Mouse (Mus musculus): ENCODE results near the gene Gm28308.

The Gm28308 gene

GRCm38 (mm10) chr6:52183311-52184080, 29.6 kb downstream of the Gm28308 start:
- DNase-seq (ENCODE audit: inconsistent ontology term): no peak

DNA sequence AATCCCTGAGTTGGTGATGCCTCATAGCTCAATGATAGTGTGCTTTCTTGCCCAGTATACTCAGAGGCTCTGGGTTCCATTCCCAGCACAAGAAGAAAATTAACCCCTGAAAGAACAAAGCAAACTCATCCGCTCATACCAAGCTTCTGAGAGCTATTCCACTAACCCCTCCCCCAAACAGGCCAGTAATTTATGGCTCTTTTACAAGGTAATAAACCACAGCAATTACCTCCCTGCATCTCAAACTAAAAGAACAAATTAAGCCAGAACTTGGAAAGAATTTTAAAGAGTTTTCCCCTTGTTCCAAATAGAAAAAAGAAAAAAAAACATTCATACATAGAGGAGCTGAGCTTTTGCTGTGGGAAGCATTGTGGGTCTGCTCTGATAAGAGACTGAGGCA, 30.3 kb downstream of the Gm28308 start:
- DNase-seq (ENCODE audit: inconsistent ontology term): no peak

DNA sequence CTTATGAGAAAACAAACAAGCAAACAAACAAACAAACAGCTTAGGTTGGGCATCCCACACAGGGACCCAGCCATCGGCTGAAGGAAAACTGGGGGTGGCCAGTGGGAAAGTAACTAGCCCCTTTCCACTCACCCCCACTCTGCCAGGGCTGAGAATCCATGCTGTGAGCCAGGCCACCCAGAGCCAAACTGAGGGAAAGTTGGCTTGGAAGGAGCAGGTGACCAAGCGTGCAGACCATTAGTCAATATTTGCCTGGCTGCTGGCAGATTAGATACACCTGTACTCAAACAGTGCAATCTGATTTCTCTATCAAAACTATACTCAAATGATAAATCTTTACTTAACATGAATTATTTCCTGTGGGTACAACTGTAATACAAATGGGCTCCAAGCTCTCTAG, 31.1 kb downstream of the Gm28308 start:
- DNase-seq (ENCODE audit: inconsistent ontology term): no peak

DNA sequence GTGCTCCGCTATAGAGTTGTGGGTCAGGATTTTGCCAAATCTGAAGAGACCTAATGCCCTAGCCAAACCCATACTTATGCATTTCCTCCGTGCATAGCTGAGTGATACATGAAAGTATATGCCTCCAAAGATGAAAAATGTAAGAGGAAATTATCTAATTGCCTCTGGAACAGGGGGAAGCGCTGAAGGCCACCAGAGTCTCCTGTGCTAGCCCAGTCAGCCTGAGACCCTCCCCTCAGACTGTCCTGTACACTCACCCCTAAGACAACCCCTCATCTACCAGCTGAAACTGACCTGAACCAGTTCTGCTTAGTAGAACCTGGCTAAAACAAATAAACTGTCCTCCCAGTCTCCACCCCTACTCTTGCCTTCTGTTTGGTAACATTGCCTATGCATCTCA, 32.4 kb downstream of the Gm28308 start:
- DNase-seq (ENCODE audit: inconsistent ontology term): no peak

- DNase-seq (ENCODE audit: inconsistent ontology term): no peak
These were observed 32.9 kb downstream of the Gm28308 start for GRCm38 (mm10) chr6:52180213-52180710.

DNA sequence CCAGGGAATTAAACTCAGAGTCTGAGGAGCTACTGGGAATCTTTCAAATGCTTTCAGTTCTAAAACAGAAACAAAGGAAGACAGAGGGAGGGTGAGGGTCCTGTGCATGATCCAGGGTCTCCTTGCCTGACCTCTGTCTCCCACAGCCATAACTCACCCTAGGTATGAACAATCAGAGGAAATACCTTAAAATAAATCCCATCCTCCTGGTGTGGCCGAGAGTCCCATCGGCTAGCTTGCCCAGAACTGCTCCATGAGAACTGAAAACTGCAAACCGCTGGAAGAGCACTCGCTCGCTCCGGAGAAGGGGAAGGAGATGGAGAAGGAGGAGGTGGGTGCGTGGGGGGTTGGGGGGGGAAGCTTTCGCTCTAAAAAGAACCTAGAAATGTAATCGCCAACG, 33.4 kb downstream of the Gm28308 start:
- DNase-seq (ENCODE audit: inconsistent ontology term): no peak

- no peak for DNase-seq (ENCODE audit: inconsistent ontology term)
These were observed 34.0 kb downstream of the Gm28308 start for GRCm38 (mm10) chr6:52178918-52179665.

DNA sequence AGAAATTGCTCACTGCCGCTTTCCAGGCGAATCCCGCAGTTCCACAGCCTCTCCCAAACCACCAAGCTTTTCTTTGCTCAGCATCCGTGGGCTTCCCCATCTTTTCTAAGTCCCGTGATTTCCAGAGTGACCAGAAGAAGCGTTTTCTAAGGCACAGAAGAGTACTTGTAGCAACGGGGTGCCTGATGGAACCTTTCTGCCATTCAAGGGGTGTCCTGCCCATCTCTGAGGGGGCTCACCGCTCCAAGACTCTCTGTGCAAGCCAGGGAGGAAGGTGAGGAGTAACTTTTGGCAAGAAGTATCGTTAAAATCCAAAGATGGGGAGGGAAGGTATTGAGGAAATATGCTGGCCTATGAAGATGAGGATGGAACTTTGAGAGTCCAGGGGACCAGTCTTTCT, 35.3 kb downstream of the Gm28308 start:
- no peak for DNase-seq (ENCODE audit: inconsistent ontology term)

DNA sequence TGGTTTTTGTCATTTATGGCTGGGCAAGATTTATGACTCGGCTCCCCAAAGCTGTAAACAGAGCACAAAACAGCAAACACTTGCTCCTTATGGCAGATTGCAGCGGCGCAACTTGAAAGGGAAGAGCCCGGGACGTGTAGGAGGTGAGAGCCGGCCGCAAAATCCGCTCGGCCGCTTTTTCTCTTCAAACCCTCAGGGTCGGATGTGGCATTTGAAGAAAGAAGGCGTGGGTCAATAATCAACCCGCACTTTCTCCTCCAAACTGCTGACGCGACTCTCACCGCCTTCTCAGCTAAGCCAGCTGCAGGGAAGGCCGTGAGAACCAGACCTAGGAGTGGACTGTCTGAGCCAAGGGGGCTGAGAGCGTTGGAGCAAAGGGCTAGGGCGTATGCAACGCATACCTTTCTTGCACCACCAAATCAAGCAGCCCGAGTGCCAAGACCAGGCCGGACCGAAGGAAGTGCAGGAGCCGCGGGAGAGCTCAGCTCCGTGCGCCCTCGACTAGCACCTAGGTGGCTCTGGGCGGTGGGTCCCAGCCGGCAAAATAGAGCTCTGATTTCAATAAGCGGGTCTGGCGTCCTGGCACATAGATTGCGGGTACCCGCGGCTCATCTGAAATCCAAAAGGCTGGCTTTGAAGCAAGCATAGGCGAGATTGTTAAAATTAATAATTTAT, 35.9 kb downstream of the Gm28308 start, which contains the start of gene 5730596B20Rik:
Gene 5730596B20Rik, plus strand, starts transcription at position 438 of the 675 bp plus-strand sequence.
- DNase-seq (ENCODE audit: inconsistent ontology term): no peak

- no peak for DNase-seq (ENCODE audit: inconsistent ontology term)
These were observed 36.7 kb downstream of the Gm28308 start for GRCm38 (mm10) chr6:52176391-52176790.

DNA sequence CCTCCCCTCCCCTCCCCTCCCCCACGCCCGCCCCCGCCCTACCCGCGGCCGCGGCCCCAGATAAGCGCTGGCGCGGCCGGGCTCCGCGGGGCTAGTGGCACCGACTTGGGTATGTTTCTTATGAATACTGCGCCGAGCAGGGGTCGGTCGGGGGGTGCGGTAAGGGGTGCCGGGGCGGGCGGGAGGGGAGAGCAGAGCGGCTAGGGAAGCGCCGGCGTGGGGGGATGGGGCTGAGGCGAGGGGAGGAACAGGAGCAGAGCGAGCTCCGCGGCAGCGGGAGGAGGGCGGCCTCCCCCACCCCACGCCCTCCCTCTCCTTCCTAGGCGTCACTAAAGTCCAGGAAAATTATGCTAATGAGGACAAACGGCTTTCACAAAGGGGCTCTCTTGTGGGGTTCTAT, 37.3 kb downstream of the Gm28308 start:
- no peak for DNase-seq (ENCODE audit: inconsistent ontology term)

DNA sequence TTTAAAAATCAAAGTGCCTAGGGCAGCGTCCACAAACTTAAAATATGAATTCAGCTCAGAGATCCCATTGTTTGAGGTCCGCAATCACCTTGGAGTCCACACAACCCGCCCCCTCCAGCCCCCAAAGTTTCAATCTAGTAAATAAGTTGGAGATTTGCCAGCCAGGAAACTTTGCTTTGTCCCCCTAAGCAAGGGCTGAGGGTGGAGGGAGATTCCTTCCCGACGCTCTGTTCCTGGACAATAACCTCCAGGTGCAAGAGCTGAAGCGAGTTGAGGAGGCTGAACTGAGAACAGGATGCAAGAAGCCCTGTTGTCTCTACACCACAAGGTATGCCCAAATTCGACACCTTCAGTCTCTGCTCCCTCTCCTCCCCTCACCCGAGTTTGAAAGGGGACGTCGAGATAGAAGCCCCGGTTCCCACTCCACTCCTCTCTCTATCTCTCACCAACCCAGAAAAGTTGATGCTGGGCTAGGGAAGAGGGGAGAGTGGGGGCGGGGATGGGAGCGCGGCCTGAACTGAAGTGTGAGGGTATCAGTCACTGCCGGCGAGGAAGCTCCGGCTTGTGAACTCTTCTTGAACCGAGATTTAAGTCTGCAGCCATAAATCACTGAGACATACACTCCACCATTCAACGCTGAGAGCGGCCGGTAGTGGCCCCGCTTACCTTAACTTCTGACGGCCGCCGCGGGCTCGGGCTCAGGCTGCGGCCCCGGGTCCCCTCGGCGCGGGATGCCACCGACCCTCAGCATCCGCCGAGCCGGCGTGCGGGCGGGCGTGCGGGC, 38.0 kb downstream of the Gm28308 start:
- no peak for DNase-seq (ENCODE audit: inconsistent ontology term)

- no peak for DNase-seq (ENCODE audit: inconsistent ontology term)
These were observed 39.5 kb downstream of the Gm28308 start for GRCm38 (mm10) chr6:52173648-52174047.

GRCm38 (mm10) chr6:52172501-52172900, 40.6 kb downstream of the Gm28308 start:
- DNase-seq (ENCODE audit: inconsistent ontology term): no peak

- no peak for DNase-seq (ENCODE audit: inconsistent ontology term)
These were observed 41.2 kb downstream of the Gm28308 start for GRCm38 (mm10) chr6:52171938-52172337.

- DNase-seq (ENCODE audit: inconsistent ontology term): no peak
These were observed 41.8 kb downstream of the Gm28308 start for GRCm38 (mm10) chr6:52171331-52171730.

GRCm38 (mm10) chr6:52170898-52171223, 42.3 kb downstream of the Gm28308 start:
- no peak for DNase-seq (ENCODE audit: inconsistent ontology term)

DNA sequence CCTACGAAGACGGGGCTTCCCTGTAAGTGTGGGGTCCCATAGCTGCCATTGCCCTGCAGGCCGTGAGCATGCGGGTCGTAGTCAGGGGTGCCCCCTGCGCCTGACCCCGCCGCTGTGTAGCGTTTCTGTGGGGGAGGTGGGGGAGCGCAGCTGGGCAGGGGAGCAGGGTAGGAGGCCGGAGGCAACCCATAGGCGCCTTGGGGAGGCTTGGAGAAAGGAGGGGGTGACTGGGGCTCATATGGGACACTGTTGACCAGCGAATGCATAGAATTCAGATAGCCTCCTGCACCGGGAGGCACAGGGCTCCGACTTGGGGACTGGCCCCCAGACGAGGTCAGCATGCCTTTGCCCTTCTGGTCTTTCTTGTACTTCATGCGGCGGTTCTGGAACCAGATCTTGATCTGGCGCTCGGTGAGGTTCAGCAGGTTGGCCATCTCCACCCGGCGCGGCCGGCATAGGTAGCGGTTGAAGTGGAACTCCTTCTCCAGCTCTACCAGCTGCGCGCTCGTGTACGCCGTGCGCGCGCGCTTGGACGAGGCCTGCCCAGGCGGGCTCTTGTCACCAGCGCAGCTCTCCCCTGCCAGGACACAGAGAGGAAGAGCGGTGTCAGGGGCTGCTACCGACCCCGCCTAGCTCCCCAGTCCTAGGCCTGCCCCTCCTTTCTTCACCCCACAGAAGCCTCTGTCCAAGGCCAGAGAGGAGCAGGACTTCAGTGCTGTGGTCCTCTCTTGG, 42.8 kb downstream of the Gm28308 start:
- no peak for DNase-seq (ENCODE audit: inconsistent ontology term)

DNA sequence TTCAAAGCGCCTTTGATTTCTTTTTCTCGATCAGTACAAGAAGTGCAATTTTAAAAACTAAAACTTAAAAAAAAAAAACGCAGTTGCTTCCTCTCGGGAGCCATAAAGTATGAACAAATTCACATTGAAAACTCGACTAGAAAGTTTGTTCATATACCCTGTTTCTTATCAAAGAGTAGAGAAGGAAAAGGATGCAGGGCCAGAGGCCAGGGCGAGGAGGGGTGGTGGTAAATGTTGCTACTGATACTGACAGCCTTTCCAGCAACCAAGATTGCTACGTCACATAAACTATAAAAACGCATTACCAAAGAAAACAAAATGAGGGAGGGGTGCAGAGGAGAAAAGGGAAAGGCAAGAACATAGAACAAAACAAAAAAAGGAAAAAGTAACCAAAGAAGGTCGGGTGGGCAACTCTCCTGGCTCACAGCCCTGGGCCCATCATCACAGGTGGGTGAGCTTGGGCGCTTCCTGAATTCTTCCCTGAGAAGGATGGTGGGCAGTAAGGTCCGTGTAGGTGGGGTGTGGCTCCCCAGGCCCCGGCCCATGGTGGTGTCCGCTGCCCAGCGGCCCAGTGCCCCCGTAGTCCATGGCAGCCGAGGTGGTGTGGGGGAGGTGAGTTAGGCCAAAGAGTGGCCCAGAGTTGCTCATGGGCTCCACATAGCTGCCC, 43.5 kb downstream of the Gm28308 start:
- DNase-seq (ENCODE audit: inconsistent ontology term): no peak
